Mouse (Mus musculus) thymus, adult 18-20 months (tissue): ENCODE measurements around the gene Efcab12.
"Not testable (repeated sequence)": the region's sequence is repeated elsewhere in the genome, so short reads cannot be mapped to it uniquely, and the experiment has no call there.

ENCODE experiments used
- DNase-seq, 2 experiments: peaks; one replicate each; pipeline ENCODE4 v3.0.0; 2022; ENCODE audit warnings: mixed read lengths in 2 of 2

Efcab12 gene

DNA sequence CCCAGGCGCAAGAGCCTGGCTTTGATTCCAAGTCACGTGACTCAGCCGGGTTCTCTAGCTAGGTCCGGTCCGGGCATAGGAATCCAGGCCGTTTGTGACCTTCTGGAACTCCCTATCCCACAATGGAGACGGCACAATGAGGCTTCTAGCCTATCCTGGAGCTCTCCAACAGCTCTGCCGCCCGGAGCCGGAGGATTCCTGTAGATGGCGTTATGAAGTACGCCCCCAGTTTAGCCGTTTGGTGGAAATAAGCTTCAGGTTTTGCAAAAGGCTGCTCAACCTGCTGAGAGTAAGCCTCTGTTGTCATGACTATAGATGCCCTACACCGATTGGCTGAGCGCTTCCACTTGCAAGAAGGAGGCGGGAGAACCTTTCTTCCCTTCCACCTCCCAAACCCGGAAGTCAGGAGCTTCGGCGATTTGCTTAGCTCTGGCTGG, at the start of gene Efcab12:
Efcab12 (minus strand) TSS at position 252 of the 437 bp plus-strand sequence.
- peak; percentile 58 to 71 for DNase-seq

GRCm38 (mm10) chr6:115886894-115887293, 48.7 kb upstream of the Efcab12 start:
- no peak for DNase-seq

DNA sequence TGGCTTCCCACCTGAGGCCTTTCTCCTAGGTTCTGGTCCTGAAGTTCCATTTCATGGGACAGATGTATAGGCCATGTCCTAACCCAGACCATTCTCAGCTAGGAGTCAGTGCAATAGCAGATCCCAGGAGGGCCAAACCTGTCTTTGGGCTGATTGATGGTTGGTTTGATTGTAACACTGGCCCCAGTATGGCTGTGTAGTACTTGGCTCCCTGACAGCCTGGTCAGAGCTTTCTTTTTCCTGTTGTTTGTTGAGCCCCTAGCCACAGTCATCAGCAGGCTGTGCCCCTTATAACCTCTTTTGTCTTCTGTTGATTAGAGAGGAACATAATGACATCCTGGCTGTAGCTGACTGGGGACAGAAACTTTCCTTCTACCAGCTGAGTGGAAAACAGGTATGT, 45.8 kb upstream of the Efcab12 start:
- no peak for DNase-seq

GRCm38 (mm10) chr6:115880751-115881150, 42.5 kb upstream of the Efcab12 start:
- DNase-seq, result no peak

- DNase-seq, result no peak
Measured at GRCm38 (mm10) chr6:115879736-115880135, 41.5 kb upstream of the Efcab12 start.

GRCm38 (mm10) chr6:115878694-115879093, 40.5 kb upstream of the Efcab12 start:
- DNase-seq, result no peak

GRCm38 (mm10) chr6:115877239-115877638, 39.0 kb upstream of the Efcab12 start:
- no peak for DNase-seq

GRCm38 (mm10) chr6:115871318-115871717, 33.1 kb upstream of the Efcab12 start:
- not testable (repeated sequence) for DNase-seq

DNA sequence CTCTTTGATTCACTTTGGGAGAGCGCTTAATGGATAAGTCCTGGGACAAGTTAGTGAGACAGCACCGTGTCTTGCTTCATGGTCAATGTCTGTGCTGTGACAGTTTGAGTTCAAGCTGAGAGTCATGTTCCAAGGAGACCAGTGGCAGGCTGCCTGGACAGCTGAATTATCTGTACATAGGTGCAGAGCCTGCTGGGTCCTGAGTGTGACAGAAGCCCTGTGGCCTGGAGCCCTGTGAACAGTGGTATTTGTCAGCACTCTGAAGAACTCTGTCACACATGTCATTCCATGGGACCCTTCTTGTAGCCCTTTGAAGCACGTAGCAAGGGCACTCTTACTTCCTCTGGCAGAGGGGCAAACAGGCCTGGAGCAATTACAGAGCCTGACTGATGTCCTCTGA, 28.9 kb upstream of the Efcab12 start:
- not testable (repeated sequence) for DNase-seq

DNA sequence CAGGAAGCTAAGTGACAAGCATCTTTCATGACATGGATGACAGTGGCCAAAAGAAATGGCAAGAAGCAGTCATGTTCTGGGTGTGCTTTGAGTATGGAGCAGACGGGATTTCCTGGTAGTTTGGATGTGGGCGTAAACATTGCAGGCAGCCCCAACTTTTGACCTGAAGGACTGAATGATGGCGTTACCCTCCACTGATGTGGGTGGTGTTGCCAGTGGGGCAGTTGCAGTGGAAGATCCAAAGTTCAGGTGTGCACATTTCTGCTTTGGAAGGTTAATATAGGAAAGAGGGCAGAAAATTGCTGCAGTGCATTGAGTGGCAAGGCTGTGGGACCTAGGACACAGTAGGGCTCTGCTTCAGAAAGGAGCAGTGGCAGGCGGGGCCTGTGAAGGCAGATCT, 27.0 kb upstream of the Efcab12 start:
- DNase-seq, result no peak

GRCm38 (mm10) chr6:115863340-115863841, 25.2 kb upstream of the Efcab12 start:
- DNase-seq, result no peak

DNA sequence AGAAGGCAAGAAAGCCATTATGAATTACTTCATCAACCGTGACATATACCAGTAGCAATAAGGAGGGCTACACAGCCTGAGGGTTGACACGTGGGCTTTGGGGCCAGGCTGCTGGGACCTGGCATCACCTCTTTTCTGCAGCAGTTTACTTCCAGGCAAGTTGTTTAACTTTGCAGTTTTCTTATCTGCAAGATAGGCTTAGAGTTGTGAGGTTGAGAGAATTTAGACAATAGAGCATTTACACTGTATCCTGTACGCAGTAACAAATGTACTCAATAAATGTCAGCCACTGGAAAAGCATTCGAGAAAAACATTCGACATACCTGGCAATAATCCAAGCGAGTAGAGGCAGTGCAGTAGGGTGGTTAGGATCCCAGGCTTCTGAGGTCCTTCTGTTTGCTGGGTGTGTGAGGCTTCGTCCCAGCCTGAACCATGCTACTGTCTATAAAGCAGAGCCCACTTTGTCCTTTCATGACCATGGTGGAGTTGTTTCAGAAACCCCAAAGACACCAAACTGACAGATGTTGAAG, 21.9 kb upstream of the Efcab12 start:
- no peak for DNase-seq

- no peak for DNase-seq
Measured at GRCm38 (mm10) chr6:115859258-115859657, 21.0 kb upstream of the Efcab12 start.

DNA sequence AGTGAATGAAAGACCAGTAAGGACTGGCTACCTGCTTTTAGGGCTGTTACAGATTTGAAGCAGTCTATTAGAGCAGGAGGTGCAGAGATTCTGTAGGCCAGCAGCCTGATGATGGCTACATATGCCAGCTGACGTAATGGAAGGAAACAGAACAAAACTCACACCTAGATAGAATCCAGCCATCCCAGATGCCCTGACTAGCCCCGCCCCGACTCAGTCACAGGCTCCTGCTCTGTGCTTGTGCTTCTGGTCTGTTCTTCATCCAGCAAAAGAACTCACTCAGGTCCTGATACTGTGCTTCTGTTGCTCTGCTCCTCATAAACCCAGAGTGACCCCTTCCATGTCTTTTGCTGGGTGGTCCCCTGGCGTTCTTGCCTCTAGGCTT, 18.1 kb upstream of the Efcab12 start:
- no peak for DNase-seq

DNA sequence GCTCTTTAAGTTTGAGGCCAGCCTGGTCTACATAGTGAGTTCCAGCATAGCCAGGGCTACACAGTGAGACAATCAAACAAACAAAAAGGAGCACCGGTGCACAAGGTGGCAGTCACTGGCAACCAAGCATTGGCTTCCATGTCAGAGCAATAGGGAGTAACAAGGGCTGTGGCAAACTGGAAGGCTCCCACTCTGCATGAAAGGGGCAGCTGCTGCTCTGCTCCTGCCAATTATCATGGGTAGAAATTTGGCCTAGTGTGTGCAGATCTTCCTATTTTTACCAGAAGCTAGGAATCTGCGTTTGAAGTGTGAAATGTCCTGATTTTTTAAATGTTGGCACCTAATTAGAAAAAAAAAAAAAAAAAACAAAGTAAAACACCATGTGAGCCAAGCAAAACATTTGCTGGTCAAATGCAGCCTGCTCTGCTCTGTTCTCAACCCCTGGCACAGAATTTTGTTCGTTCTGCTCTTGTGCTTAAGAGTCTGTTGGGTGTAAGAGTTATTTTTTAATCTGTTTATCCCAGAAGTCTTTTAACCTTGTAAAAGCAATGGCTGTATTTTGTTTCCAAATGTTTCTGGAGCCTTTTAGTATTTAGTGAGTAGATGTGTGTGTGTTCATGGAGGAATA, 17.6 kb upstream of the Efcab12 start:
- DNase-seq, result no peak

GRCm38 (mm10) chr6:115854432-115854831, 16.2 kb upstream of the Efcab12 start:
- no peak for DNase-seq

GRCm38 (mm10) chr6:115853985-115854384, 15.8 kb upstream of the Efcab12 start:
- no peak for DNase-seq

- peak; percentile 99 to 100 for DNase-seq
Measured at GRCm38 (mm10) chr6:115853091-115853813, 15.0 kb upstream of the Efcab12 start, which contains the start of the genes Mbd4 and Ift122. Mbd4 (minus strand) TSS chr6:115853371. Ift122 (plus strand) TSS chr6:115853470.

- DNase-seq, result no peak
Measured at GRCm38 (mm10) chr6:115852446-115853090, 14.4 kb upstream of the Efcab12 start.

DNA sequence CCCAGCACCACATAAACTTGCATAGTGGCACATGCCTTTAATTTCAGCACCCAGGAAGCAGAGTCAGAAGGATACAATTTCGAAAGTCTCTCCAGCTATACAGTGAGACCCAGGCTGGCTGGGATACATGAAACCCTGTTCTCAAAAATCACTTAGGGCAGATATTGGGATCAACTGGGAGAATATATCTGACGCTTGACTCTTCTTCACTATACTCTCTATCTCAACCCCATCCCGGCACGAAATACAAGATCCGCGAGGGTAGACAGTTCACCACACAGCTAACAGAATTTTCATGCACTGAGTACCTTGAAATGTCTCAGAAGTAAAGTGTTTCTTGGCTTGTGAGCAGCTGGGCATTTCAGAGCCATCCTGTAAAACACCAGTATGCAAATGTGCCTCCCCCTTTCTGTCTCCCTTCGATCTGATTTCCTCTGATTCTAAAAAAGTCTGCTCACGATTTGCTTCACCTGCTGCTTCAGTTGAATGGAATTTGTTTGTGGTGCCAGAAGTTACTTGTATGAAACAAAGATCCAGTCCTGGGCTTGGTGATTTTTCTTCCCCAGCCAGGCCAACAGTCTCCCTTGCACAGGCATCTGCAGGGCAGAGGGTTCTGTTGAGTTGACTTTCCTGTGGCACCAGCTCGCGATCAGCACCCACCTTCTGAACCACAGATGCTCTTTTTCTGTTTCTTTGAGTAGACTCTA, 10.5 kb upstream of the Efcab12 start:
- no peak for DNase-seq

- DNase-seq, result peak; percentile 21 to 43
Measured at GRCm38 (mm10) chr6:115846640-115847411, 8.6 kb upstream of the Efcab12 start.

GRCm38 (mm10) chr6:115845006-115845405, 6.8 kb upstream of the Efcab12 start:
- DNase-seq, result no peak
